Mouse (Mus musculus): ENCODE measurements around the gene Nat8f1. TPM values are rescaled to one million over a fixed set of nuclear protein-coding genes. Genes with fewer than 3 reads are reported as not detected.
A peak's percentile ranks its signal among the peaks of the same experiment; 100 is the strongest.
"Not testable (repeated sequence)": the region's sequence is repeated elsewhere in the genome, so short reads cannot be mapped to it uniquely, and the experiment has no call there.

Gene Nat8f1
- polyA plus RNA-seq (2014; fragmentation: Nextera tagmentation; extraction: Ambion mirVana), result 5.7 and 6.2 TPM in 2 replicates

DNA sequence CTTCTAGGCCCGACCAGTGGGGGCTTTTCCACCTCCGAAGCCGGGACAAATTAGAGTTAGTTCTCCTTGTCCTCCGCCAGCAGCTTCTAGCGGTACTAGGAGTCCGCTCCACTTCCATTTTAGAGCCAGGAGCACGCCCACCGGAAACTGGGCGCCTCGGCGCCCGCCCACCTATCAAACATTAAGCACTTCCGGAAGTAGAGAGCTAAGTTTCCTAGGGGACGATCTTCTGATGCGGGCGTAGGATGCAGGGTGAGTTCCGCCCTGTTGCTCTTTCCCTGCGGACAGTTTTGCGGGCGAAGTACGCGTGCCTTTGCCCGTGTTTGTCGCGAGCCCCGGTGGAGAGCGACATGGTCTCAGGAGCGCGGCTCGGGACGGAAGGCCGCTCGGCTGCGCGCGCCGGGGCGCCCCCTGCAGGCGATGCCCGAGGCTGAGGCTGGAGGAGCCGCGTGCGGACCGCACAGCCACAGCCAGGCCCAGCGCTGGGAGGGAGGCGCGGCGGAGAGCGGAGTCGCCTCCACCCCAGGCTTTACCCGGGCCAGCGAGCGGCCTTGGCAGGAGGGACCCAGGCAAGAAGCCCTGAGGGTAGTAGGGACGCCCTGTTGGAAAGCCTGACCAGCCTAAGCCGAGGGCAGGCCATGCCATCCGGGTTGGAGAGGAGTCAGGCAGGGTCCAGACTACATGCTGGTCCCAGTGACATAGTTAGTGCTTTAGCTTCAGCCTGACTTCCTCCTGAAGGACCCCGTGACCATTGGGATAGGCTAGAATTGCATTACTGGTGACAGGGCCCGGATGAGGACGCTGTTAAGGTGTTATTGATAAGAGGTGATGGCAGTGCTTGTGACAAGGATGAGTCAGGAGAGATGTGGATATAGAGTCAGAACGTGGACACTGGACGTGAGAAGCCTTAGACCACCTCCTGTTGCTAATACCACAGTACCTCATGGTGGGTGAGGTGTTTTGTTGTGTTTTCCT is at the start of gene Nat8f1:
Gene Nat8f1, minus strand, starts transcription at position 149 of the 975 bp plus-strand sequence.
- peak within 1 kb of the TSS; percentile 58 for H3K4me3 ChIP-seq (ENCODE audit: low read depth, low read length)
- peak within 1 kb of the TSS; percentile 91 for H3K4me2 ChIP-seq
- peak within 1 kb of the TSS; percentile 77 for H3K9ac ChIP-seq (ENCODE audit: low read length)
- DNase-seq (ENCODE audit: low spot score, missing footprints) (peak; percentile 99), ATAC-seq (ENCODE audit: low FRiP score) (peak; percentile 98)
- not testable (repeated sequence) for H3K36me3 ChIP-seq (ENCODE audit: control insufficient read depth, insufficient read depth, low read length); H3K9me3 ChIP-seq (ENCODE audit: control insufficient read depth, low read length); H3K4me1 ChIP-seq (ENCODE audit: control insufficient read depth, insufficient read depth, low read length); H3K27me3 ChIP-seq (ENCODE audit: control insufficient read depth, insufficient read depth, low read length)
- under 1% methylated on average over 60 of the region's 61 CpGs for WGBS
- peak within 1 kb of the TSS; percentile 63 for H3K27ac ChIP-seq (ENCODE audit: low read depth, low read length)

GRCm38 (mm10) chr6:85961101-85962091 is 45.9 kb upstream of the Nat8f1 start, which contains the start of gene Dusp11:
TSS of gene Dusp11 (minus strand) at chr6:85961667.
- Histone ChIP-seq H3K27me3 (ENCODE audit: control insufficient read depth, insufficient read depth, low read length) (no peaks in the 10 kb centered on the region), H3K36me3 (ENCODE audit: control insufficient read depth, insufficient read depth, low read length) (peaks cover 4% of the 10 kb centered on the region; the same call in 1 of the 2 replicates), H3K4me3 (ENCODE audit: low read depth, low read length) (peak within 1 kb of the TSS; percentile 68), H3K4me1 (ENCODE audit: control insufficient read depth, insufficient read depth, low read length) (peaks cover 5% of the 10 kb centered on the region; the same call in 1 of the 2 replicates), H3K9ac (ENCODE audit: low read length) (peak within 1 kb of the TSS; percentile 93), H3K9me3 (ENCODE audit: control insufficient read depth, low read length) (no peaks in the 10 kb centered on the region), H3K27ac (ENCODE audit: low read depth, low read length) (peak within 1 kb of the TSS; percentile 92), H3K4me2 (peak within 1 kb of the TSS; percentile 71)
- under 1% methylated on average over 63 of the region's 70 CpGs for WGBS
- ATAC-seq (ENCODE audit: low FRiP score) (peak; percentile 97), DNase-seq (ENCODE audit: low spot score, missing footprints) (peak; percentile 100)

DNA sequence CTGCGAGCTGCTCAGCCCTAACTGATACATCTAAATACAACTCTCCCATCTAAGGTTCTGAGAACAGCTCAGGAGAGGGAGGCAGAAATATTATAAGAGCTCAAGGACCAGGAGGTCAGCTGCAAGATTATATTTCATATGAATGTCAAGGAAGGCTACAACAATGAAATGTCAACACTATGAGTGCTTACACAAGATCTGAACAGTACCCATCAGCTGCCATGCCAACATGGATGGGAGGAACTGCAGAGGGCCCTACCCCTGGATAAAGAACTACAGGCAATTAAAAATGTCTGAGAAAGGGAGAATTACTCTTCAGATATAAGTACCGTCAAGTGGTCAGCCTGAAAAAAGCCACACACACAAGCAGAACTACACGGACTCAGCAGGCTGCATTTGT is 42.1 kb upstream of the Nat8f1 start:
- H3K27me3 ChIP-seq (ENCODE audit: control insufficient read depth, insufficient read depth, low read length), result no peaks in the 10 kb centered on the region
- H3K36me3 ChIP-seq (ENCODE audit: control insufficient read depth, insufficient read depth, low read length), result peaks cover 21% of the 10 kb centered on the region
- H3K4me3 ChIP-seq (ENCODE audit: low read depth, low read length), result no peak overlapping the region
- peaks cover 5% of the 10 kb centered on the region; the same call in 1 of the 2 replicates for H3K4me1 ChIP-seq (ENCODE audit: control insufficient read depth, insufficient read depth, low read length)
- H3K9me3 ChIP-seq (ENCODE audit: control insufficient read depth, low read length), result no peaks in the 10 kb centered on the region
- ATAC-seq (ENCODE audit: low FRiP score) (no peak), DNase-seq (ENCODE audit: low spot score, missing footprints) (no peak)
- H3K9ac ChIP-seq (ENCODE audit: low read length), result no peak overlapping the region
- H3K4me2 ChIP-seq, result no peak overlapping the region
- H3K27ac ChIP-seq (ENCODE audit: low read depth, low read length), result no peak overlapping the region
- WGBS, result 97% methylated on average over 3 of the region's 3 CpGs

DNA sequence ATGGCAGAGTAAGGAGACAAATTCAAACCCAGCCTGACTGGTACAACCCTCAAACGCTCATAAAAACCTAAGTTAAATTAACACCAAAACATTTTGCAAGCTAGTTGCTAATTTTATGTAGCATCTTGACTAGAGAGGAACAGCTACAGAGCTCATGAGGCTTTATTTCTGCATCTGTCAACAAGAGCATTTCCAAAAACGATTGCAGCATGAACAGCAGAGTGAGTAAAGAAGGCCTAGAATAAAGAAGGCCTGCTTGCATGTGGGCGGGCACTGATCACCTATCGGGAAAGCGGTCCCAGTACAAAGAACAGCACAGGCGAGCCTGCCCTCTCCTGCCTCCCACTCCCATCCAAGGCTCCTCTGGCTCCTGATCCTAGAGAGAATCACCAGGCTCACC is 33.1 kb upstream of the Nat8f1 start:
- Histone ChIP-seq H3K4me1 (ENCODE audit: control insufficient read depth, insufficient read depth, low read length) (no peaks in the 10 kb centered on the region), H3K4me3 (ENCODE audit: low read depth, low read length) (no peak overlapping the region), H3K27ac (ENCODE audit: low read depth, low read length) (no peak overlapping the region), H3K9ac (ENCODE audit: low read length) (no peak overlapping the region), H3K4me2 (no peak overlapping the region), H3K36me3 (ENCODE audit: control insufficient read depth, insufficient read depth, low read length) (peaks cover 39% of the 10 kb centered on the region), H3K9me3 (ENCODE audit: control insufficient read depth, low read length) (no peaks in the 10 kb centered on the region), H3K27me3 (ENCODE audit: control insufficient read depth, insufficient read depth, low read length) (no peaks in the 10 kb centered on the region)
- no peak for ATAC-seq (ENCODE audit: low FRiP score)
- no peak for DNase-seq (ENCODE audit: low spot score, missing footprints)
- 81% methylated on average over 6 of the region's 6 CpGs for WGBS

DNA sequence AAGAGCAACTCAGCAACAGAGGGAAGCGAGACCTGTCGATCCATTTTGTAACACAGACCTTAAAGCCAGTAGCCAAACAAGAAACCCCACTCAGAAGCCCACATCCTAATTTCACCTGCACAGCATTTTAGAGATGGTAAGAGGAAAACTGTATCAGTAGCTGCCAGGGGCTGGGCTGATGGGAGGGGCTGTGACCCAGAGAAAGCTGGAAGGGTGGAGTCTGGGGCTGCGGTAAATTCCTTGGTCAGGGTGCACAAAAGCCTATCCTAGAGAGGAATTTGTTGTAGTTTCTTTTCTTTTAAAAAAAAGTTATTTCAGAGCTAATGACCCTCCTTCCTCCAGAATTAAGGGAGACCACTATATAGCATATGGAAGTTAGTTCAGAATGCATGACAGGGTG is 27.0 kb upstream of the Nat8f1 start:
- H3K27ac ChIP-seq (ENCODE audit: low read depth, low read length), result no peak overlapping the region
- 95% methylated on average over 3 of the region's 3 CpGs for WGBS
- no peak overlapping the region for H3K4me2 ChIP-seq
- peaks cover 17% of the 10 kb centered on the region for H3K36me3 ChIP-seq (ENCODE audit: control insufficient read depth, insufficient read depth, low read length)
- H3K27me3 ChIP-seq (ENCODE audit: control insufficient read depth, insufficient read depth, low read length), result no peaks in the 10 kb centered on the region
- no peaks in the 10 kb centered on the region for H3K9me3 ChIP-seq (ENCODE audit: control insufficient read depth, low read length)
- DNase-seq (ENCODE audit: low spot score, missing footprints) (no peak), ATAC-seq (ENCODE audit: low FRiP score) (no peak)
- no peaks in the 10 kb centered on the region for H3K4me1 ChIP-seq (ENCODE audit: control insufficient read depth, insufficient read depth, low read length)
- no peak overlapping the region for H3K9ac ChIP-seq (ENCODE audit: low read length)
- no peak overlapping the region for H3K4me3 ChIP-seq (ENCODE audit: low read depth, low read length)

- H3K9me3 ChIP-seq (ENCODE audit: control insufficient read depth, low read length), result no peaks in the 10 kb centered on the region
- DNase-seq (ENCODE audit: low spot score, missing footprints) (no peak), ATAC-seq (ENCODE audit: low FRiP score) (no peak)
- H3K9ac ChIP-seq (ENCODE audit: low read length), result no peak overlapping the region
- no peaks in the 10 kb centered on the region for H3K27me3 ChIP-seq (ENCODE audit: control insufficient read depth, insufficient read depth, low read length)
- no peak overlapping the region for H3K4me3 ChIP-seq (ENCODE audit: low read depth, low read length)
- no peaks in the 10 kb centered on the region for H3K4me1 ChIP-seq (ENCODE audit: control insufficient read depth, insufficient read depth, low read length)
- 82% methylated on average over 10 of the region's 10 CpGs for WGBS
- H3K4me2 ChIP-seq, result no peak overlapping the region
- H3K36me3 ChIP-seq (ENCODE audit: control insufficient read depth, insufficient read depth, low read length), result no peaks in the 10 kb centered on the region; the same call in 1 of the 2 replicates
- H3K27ac ChIP-seq (ENCODE audit: low read depth, low read length), result no peak overlapping the region
These were observed 23.2 kb upstream of the Nat8f1 start for GRCm38 (mm10) chr6:85938701-85939100.

DNA sequence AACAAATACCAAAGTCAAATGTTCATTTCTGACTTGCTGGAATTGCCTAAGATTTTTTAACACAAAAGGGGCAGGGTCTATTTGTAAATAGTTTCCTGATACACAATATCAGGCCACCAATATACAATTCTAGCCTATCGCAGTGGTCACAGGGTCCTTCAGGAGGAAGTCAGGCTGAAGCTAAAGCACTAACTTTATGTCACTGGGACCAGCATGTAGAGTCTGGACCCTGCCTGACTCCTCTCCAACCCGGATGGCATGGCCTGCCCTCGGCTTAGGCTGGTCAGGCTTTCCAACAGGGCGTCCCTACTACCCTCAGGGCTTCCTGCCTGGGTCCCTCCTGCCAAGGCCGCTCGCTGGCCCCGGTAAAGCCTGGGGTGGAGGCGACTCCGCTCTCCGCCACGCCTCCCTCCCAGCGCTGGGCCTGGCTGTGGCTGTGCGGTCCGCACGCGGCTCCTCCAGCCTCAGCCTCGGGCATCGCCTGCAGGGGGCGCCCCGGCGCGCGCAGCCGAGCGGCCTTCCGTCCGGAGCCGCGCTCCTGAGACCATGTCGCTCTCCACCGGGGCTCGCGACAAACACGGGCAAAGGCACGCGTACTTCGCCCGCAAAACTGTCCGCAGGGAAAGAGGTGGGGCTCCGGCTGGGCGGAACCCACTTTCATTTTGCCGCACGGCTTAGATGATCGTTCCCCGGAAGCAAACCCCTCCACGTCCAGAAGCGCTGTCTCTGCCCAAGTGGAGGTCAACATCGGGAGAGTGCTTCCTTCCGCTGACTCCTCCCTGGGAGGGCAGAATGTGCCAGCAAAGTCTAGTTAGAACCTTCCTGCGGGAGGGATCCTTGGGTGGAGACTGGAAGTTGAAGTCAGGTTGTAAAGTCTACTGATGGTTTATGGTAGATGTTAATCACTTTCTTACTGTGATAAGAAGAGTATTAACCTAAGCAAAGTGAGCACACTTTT is 21.3 kb upstream of the Nat8f1 start:
- H3K4me2 ChIP-seq, result peak overlapping the region; percentile 42
- H3K9ac ChIP-seq (ENCODE audit: low read length), result peak overlapping the region; percentile 57; the same call in 1 of the 2 replicates
- H3K9me3 ChIP-seq (ENCODE audit: control insufficient read depth, low read length); H3K27me3 ChIP-seq (ENCODE audit: control insufficient read depth, insufficient read depth, low read length); H3K4me1 ChIP-seq (ENCODE audit: control insufficient read depth, insufficient read depth, low read length); H3K36me3 ChIP-seq (ENCODE audit: control insufficient read depth, insufficient read depth, low read length); H3K27ac ChIP-seq (ENCODE audit: low read depth, low read length): not testable (repeated sequence)
- peak overlapping the region; percentile 28 for H3K4me3 ChIP-seq (ENCODE audit: low read depth, low read length)
- ATAC-seq (ENCODE audit: low FRiP score) (peak; percentile 97), DNase-seq (ENCODE audit: low spot score, missing footprints) (peak; percentile 97)
- 2% methylated on average over 49 of the region's 50 CpGs for WGBS

GRCm38 (mm10) chr6:85935646-85936045 is 20.2 kb upstream of the Nat8f1 start:
- no peak overlapping the region for H3K4me2 ChIP-seq
- WGBS, result 62% methylated on average over 3 of the region's 3 CpGs
- ATAC-seq (ENCODE audit: low FRiP score) (no peak), DNase-seq (ENCODE audit: low spot score, missing footprints) (no peak)
- no peaks in the 10 kb centered on the region for H3K9me3 ChIP-seq (ENCODE audit: control insufficient read depth, low read length)
- no peaks in the 10 kb centered on the region for H3K4me1 ChIP-seq (ENCODE audit: control insufficient read depth, insufficient read depth, low read length)
- no peaks in the 10 kb centered on the region for H3K36me3 ChIP-seq (ENCODE audit: control insufficient read depth, insufficient read depth, low read length)
- no peak overlapping the region for H3K4me3 ChIP-seq (ENCODE audit: low read depth, low read length)
- no peak overlapping the region for H3K27ac ChIP-seq (ENCODE audit: low read depth, low read length)
- no peak overlapping the region for H3K9ac ChIP-seq (ENCODE audit: low read length)
- H3K27me3 ChIP-seq (ENCODE audit: control insufficient read depth, insufficient read depth, low read length), result no peaks in the 10 kb centered on the region
